Mouse (Mus musculus) myocyte (in vitro differentiated cells): ENCODE data around the gene Dgkg.

Source experiments
- CEBPB ChIP-seq: IDR thresholded peaks from 2 replicates; pipeline ENCODE4 v1.6.1; 2011; ENCODE audit warnings: mild to moderate bottlenecking, moderate library complexity; ENCODE audit not compliant: poor library complexity, insufficient read depth, severe bottlenecking
- POLR2A ChIP-seq: IDR thresholded peaks from one replicate; pipeline ENCODE4 v1.6.1; 2011; ENCODE audit warnings: low read depth, mild to moderate bottlenecking, control low read depth, moderate library complexity; ENCODE audit not compliant: insufficient read length

- TF ChIP-seq POLR2A, result no peak
- no peak for TF ChIP-seq CEBPB
Measured at GRCm38 (mm10) chr16:22539275-22539674, 117.7 kb downstream of the Dgkg start.
